Mouse (Mus musculus) right cerebral cortex, postnatal 36 days (tissue): Measurements from ENCODE around the gene Gm4177.
"Not testable (repeated sequence)": the region's sequence is repeated elsewhere in the genome, so short reads cannot be mapped to it uniquely, and the experiment has no call there.

Source experiments
- DNase-seq, 2 experiments: peaks; one replicate each; pipeline ENCODE4 v3.0.0; 2022; ENCODE audit warnings: low spot score in 2 of 2, mixed read lengths in 1 of 2

Gm4177 gene

GRCm38 (mm10) chr7:21796628-21797027 is at the start of gene Gm4177:
Gene Gm4177, minus strand, starts transcription at chr7:21796728.
- DNase-seq: not testable (repeated sequence)

GRCm38 (mm10) chr7:21844167-21844566 is 47.6 kb upstream of the Gm4177 start, which contains the start of gene Gm5725:
Gene Gm5725, minus strand, starts transcription at chr7:21844267.
- DNase-seq: not testable (repeated sequence)

GRCm38 (mm10) chr7:21832051-21832450 is 35.5 kb upstream of the Gm4177 start, which contains the start of gene Vmn1r135:
Gene Vmn1r135, plus strand, starts transcription at chr7:21832351.
- DNase-seq: not testable (repeated sequence)

- DNase-seq: not testable (repeated sequence)
These were observed 35.2 kb downstream of the Gm4177 start, which contains the start of gene Gm4175 for GRCm38 (mm10) chr7:21761375-21761774. Gene Gm4175, minus strand, starts transcription at chr7:21761475.
